Mouse (Mus musculus) limb, embryonic 11.5 days (tissue): ENCODE measurements around the gene Mto1. TPM values are rescaled to one million over a fixed set of nuclear protein-coding genes. Genes with fewer than 3 reads are reported as not detected.
"Not testable (repeated sequence)": the region's sequence is repeated elsewhere in the genome, so short reads cannot be mapped to it uniquely, and the experiment has no call there.

ENCODE experiments used
- ATAC-seq: fragments of 200-750 bp; cut with Nextera tagmentation; 2 replicates; pipeline ENCODE4 v1.8.0; 2017; ENCODE audit warnings: low read depth; ENCODE audit not compliant: insufficient number of reproducible peaks, low FRiP score, low TSS enrichment
- DNase-seq: peaks from one replicate; pipeline ENCODE4 v3.0.0-alpha.2; 2015; ENCODE audit warnings: low spot score
- H3K27ac ChIP-seq: fragments of 300-500 bp; sonication (generic); replicated peaks from 2 replicates; pipeline ENCODE4 v1.5.1; 2014; ENCODE audit warnings: low read depth, mild to moderate bottlenecking, low read length
- H3K27me3 ChIP-seq: fragments of 300-500 bp; sonication (generic); 2 replicates; pipeline ENCODE4 v1.6.1; 2014; ENCODE audit warnings: mild to moderate bottlenecking, low read length, mixed read lengths; ENCODE audit not compliant: control insufficient read depth, insufficient read depth
- H3K36me3 ChIP-seq: fragments of 300-500 bp; sonication (generic); 2 replicates; pipeline ENCODE4 v1.6.1; 2014; ENCODE audit warnings: mild to moderate bottlenecking, low read length, moderate library complexity, mixed read lengths; ENCODE audit not compliant: control insufficient read depth, insufficient read depth
- H3K4me1 ChIP-seq: fragments of 300-500 bp; sonication (generic); 2 replicates; pipeline ENCODE4 v1.6.1; 2014; ENCODE audit warnings: low read length, mixed read lengths; ENCODE audit not compliant: control insufficient read depth, insufficient read depth
- H3K4me2 ChIP-seq: fragments of 300-500 bp; sonication (generic); 2 replicates; pipeline ENCODE4 v1.6.1; 2014; ENCODE audit warnings: low read depth, mild to moderate bottlenecking, moderate library complexity; ENCODE audit not compliant: severe bottlenecking
- H3K4me3 ChIP-seq: fragments of 300-500 bp; sonication (generic); 2 replicates; pipeline ENCODE4 v1.5.1; 2014; ENCODE audit warnings: low read depth, low read length
- H3K9ac ChIP-seq: fragments of 300-500 bp; sonication (generic); 2 replicates; pipeline ENCODE4 v1.6.1; 2014; ENCODE audit warnings: mild to moderate bottlenecking, low read length
- H3K9me3 ChIP-seq: fragments of 300-500 bp; sonication (generic); 2 replicates; pipeline ENCODE4 v1.6.1; 2016; ENCODE audit warnings: low read length; ENCODE audit not compliant: control insufficient read depth
- WGBS: fragments of 180-500 bp; shearing (Covaris S2); extraction: QIAGEN DNeasy Blood & Tissue Kit; methylation state at CpG from one replicate; pipeline ENCODE4 v1.1.7; 2014; 5-methylcytosine and 5-hydroxymethylcytosine counted together
- polyA plus RNA-seq: library from polyadenylated mRNA; unstranded; fragments of >200 nt; fragmentation: Nextera tagmentation; extraction: Ambion mirVana; gene quantifications from 2 replicates; pipeline ENCODE4 v1.2.1, GENCODE M21; 2014

The Mto1 gene
- polyA plus RNA-seq, 1 experiment from 2014 or later = 22.6 TPM

DNA sequence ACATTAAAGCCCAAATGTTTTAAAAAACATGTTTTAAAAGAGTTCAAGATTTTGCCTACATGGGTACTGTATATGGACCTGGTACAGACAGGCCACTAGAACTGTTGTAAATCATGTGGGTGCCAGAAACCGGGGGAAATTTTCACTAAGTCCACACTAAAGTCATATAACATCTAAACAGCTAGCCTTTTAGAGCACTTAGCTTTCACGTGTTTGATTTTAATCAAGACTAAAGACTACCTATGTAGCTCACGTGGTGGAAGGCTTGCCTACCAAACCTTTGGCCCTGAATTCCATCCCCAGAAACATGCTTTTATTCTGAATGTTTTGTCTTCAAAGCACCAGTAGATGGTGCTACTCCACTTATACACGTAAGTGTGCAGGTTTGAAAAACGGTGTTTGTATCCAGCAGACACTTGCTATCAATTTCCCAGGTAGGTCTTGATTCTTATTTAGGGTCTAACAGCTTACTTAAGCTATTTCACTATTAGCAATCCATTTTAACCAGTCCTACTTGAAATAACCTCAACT lies 29.1 kb downstream of the Mto1 start:
- DNase-seq (peak; percentile 39), ATAC-seq (no peak)
- H3K36me3 ChIP-seq = peaks cover 11% of the 10 kb centered on the region; the same call in 1 of the 2 replicates
- H3K27me3 ChIP-seq = no peaks in the 10 kb centered on the region
- H3K4me3 ChIP-seq = no peak overlapping the region
- H3K9ac ChIP-seq = no peak overlapping the region
- no peak overlapping the region for H3K27ac ChIP-seq
- H3K4me2 ChIP-seq = no peak overlapping the region
- no peaks in the 10 kb centered on the region for H3K9me3 ChIP-seq
- H3K4me1 ChIP-seq = 0 out of 2 replicates have a peak, but pooled peaks cover 2% of the 10 kb centered on the region
- WGBS = 4% methylated on average over 5 of the region's 5 CpGs

DNA sequence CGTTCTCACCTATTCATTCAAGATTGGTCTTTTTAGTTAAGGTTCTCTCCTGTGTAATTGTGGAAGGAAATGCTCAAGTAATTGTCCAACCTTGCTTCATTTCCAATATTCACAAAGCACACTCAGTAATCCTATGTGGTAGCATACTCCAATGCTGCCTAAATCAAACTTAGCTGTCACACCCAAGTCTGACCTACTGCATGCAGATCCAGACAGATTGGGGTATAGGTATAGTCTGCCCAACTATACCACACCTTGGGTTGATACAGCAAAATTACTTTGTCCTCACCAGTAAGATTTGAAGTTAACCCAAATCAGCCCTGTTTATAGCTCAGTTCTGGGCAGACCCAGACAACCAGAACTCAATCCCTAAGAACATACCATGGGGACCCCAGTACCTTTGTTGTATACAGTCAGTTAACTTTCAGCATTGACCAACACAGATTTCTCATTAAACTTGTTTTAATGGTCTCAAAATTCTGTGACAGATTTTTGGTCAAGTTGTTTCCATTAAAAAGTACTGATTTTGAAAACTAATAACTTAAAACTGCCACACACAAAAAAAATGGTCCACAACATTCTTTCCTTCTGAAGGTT lies 30.1 kb downstream of the Mto1 start:
- not testable (repeated sequence) for H3K4me2 ChIP-seq, ATAC-seq, DNase-seq, H3K27ac ChIP-seq, H3K4me1 ChIP-seq, H3K4me3 ChIP-seq, H3K9ac ChIP-seq, H3K9me3 ChIP-seq, H3K27me3 ChIP-seq
- 67% methylated on average over 1 of the region's 1 CpGs for WGBS
- peaks cover 11% of the 10 kb centered on the region; the same call in 1 of the 2 replicates for H3K36me3 ChIP-seq

DNA sequence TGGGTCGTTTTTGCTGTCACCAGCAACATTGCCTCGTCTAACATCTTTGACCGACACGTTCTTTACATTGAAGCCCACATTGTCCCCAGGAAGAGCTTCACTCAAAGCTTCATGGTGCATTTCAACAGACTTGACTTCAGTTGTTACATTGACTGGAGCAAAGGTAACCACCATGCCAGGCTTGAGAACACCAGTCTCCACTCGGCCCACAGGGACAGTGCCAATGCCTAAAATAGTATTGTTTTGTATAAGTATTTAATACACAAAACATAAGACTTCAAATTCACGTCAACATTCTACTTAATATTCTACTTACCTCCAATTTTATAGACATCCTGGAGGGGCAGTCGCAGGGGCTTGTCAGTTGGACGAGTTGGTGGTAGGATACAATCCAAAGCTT lies 31.3 kb downstream of the Mto1 start:
- not testable (repeated sequence) for H3K27me3 ChIP-seq, H3K9ac ChIP-seq, DNase-seq, ATAC-seq, H3K9me3 ChIP-seq, H3K27ac ChIP-seq, H3K4me1 ChIP-seq
- WGBS = 35% methylated on average over 8 of the region's 8 CpGs
- H3K4me3 ChIP-seq = peak overlapping the region; percentile 99
- peak overlapping the region; percentile 56 for H3K4me2 ChIP-seq
- peaks cover 11% of the 10 kb centered on the region; the same call in 1 of the 2 replicates for H3K36me3 ChIP-seq

DNA sequence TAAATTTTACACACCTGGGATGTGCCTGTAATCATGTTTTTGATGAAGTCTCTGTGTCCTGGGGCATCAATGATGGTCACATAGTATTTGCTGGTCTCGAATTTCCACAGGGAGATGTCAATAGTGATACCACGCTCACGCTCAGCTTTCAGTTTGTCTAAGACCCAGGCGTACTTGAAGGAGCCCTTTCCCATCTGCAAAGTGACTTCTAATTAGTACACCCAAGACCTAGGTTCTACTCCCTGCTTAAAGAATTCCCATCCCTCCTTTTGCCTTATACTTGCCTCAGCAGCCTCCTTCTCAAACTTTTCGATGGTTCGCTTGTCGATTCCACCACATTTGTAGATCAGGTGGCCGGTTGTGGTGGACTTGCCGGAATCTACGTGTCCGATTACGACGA lies 32.2 kb downstream of the Mto1 start:
- under 1% methylated on average over 13 of the region's 13 CpGs for WGBS
- not testable (repeated sequence) for H3K27me3 ChIP-seq, H3K4me1 ChIP-seq, ATAC-seq, H3K9me3 ChIP-seq, DNase-seq
- H3K9ac ChIP-seq = peak overlapping the region; percentile 99
- H3K4me2 ChIP-seq = peak overlapping the region; percentile 56
- peak overlapping the region; percentile 99 for H3K4me3 ChIP-seq
- peak overlapping the region; percentile 96 for H3K27ac ChIP-seq
- H3K36me3 ChIP-seq = peaks cover 11% of the 10 kb centered on the region; the same call in 1 of the 2 replicates

DNA sequence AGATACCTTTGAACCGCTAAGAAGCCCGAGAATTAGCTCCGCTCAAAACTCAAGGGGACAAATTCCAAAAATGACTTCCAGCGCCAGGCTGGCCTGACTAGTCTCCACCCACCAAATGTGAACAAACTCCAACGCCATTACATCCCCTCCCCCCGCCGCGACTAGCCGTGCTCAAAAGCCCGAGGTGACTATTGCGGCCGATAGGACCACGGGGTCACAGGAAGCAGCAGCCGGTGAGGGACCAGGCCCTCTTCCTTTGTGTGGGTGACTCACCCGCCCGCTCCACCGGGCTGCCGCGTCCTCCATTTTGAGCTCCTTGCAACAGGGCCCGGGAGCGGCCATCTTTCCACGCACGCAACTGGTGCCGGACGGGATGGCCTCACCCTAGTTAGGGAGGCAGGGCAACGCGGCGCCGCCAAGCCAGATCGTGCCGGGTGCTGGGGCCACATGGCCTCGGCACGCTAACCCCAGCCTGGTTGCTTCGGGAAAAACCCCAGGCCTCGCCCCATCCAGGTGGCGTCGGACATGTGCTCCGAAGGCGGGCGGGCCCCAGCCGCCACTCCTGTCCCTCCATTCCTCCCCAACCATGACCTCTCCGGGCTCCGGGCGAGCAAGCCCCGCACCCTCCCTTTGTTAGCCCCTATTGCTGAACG lies 32.8 kb downstream of the Mto1 start:
- Histone ChIP-seq H3K9me3 (no peaks in the 10 kb centered on the region), H3K36me3 (peaks cover 11% of the 10 kb centered on the region; the same call in 1 of the 2 replicates), H3K27ac (peak overlapping the region; percentile 96), H3K9ac (peak overlapping the region; percentile 99), H3K4me1 (0 out of 2 replicates have a peak, but pooled peaks cover 2% of the 10 kb centered on the region), H3K27me3 (no peaks in the 10 kb centered on the region), H3K4me2 (peak overlapping the region; percentile 56), H3K4me3 (peak overlapping the region; percentile 99)
- 0% methylated on average over 46 of the region's 46 CpGs for WGBS
- peak; percentile 31 for ATAC-seq
- DNase-seq = peak; percentile 85

GRCm38 (mm10) chr9:78481423-78482331 lies 33.7 kb downstream of the Mto1 start:
- no peaks in the 10 kb centered on the region for H3K9me3 ChIP-seq
- WGBS = under 1% methylated on average over 66 of the region's 77 CpGs
- peak overlapping the region; percentile 56 for H3K4me2 ChIP-seq
- peaks cover 9% of the 10 kb centered on the region; the same call in 1 of the 2 replicates for H3K36me3 ChIP-seq
- H3K27me3 ChIP-seq = no peaks in the 10 kb centered on the region
- DNase-seq (peak; percentile 97), ATAC-seq (peak; percentile 97)
- peak overlapping the region; percentile 96 for H3K27ac ChIP-seq
- H3K4me1 ChIP-seq = 0 out of 2 replicates have a peak, but pooled peaks cover 2% of the 10 kb centered on the region
- peak overlapping the region; percentile 99 for H3K9ac ChIP-seq
- H3K4me3 ChIP-seq = peak overlapping the region; percentile 99

DNA sequence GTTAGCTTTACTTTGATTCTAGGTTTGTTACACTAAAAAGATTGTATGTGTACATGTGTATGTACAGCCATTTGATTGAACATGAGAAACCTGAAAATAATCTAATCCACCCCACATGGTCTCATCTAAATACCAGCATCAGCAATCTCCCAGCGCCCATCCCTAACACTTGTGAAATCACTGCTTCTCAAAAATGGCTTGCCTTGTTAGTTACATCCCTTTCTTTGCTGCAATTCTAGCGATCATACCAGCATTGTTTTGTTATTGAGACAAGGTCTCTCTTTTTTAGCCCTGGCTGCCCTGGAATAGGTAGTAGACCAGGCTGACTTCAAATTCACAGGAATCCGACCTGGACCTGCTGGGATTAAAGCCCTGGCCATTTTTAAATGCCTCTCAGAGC lies 34.4 kb downstream of the Mto1 start:
- no peaks in the 10 kb centered on the region for H3K9me3 ChIP-seq
- H3K9ac ChIP-seq = peak overlapping the region; percentile 85
- no peaks in the 10 kb centered on the region for H3K27me3 ChIP-seq
- 10% methylated on average over 3 of the region's 3 CpGs for WGBS
- peak overlapping the region; percentile 99 for H3K4me3 ChIP-seq
- peak overlapping the region; percentile 96 for H3K27ac ChIP-seq
- H3K4me2 ChIP-seq = peak overlapping the region; percentile 42
- no peak for DNase-seq
- 0 out of 2 replicates have a peak, but pooled peaks cover 2% of the 10 kb centered on the region for H3K4me1 ChIP-seq
- ATAC-seq = no peak
- peaks cover 7% of the 10 kb centered on the region; the same call in 1 of the 2 replicates for H3K36me3 ChIP-seq

DNA sequence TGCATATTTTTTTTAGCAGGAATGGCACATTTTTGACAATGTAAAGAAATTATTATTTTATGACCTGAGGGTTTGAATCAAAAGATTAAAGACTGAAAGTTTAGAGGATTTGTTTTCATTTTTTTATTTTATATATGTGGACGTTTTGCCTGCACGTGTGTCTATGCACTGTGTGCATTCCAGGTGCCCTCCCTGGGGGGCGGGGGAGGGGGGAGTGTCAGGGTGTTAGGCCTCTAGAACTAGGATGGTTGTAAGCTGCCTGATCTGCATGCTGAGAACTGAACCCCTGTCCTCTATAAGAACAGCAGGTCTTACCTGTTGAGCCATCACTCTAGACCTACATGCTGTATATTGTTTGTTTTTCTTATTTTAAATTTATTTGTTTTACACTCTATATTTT lies 36.7 kb downstream of the Mto1 start:
- WGBS = 80% methylated on average over 3 of the region's 3 CpGs
- Histone ChIP-seq H3K4me1 (peaks cover 7% of the 10 kb centered on the region; the same call in 1 of the 2 replicates), H3K4me2 (no peak overlapping the region), H3K9ac (no peak overlapping the region), H3K4me3 (no peak overlapping the region), H3K36me3 (no peaks in the 10 kb centered on the region), H3K27me3 (no peaks in the 10 kb centered on the region), H3K9me3 (no peaks in the 10 kb centered on the region), H3K27ac (no peak overlapping the region)
- ATAC-seq (no peak), DNase-seq (no peak)
